Mouse (Mus musculus) macrophage (primary cell): ENCODE measurements around the gene Acad12. TPM values are rescaled to one million over a fixed set of nuclear protein-coding genes. Genes with fewer than 3 reads are reported as not detected.
"Not testable (repeated sequence)": the region's sequence is repeated elsewhere in the genome, so short reads cannot be mapped to it uniquely, and the experiment has no call there.

Experiments used
- H3K27ac ChIP-seq: fragments of 350-480 bp; formaldehyde crosslinking; 2 replicates; pipeline ENCODE4 v1.9.0; 2021
- H3K36me3 ChIP-seq: fragments of 350-480 bp; formaldehyde crosslinking; 2 replicates; pipeline ENCODE4 v1.9.0; 2021; ENCODE audit errors: inconsistent target
- H3K4me3 ChIP-seq: fragments of 350-480 bp; formaldehyde crosslinking; 2 replicates; pipeline ENCODE4 v1.9.0; 2021; ENCODE audit errors: inconsistent target
- H3K79me2 ChIP-seq: fragments of 350-480 bp; formaldehyde crosslinking; 2 replicates; pipeline ENCODE4 v1.9.0; 2021; ENCODE audit errors: inconsistent target
- WGBS: methylation state at CpG from one replicate; pipeline ENCODE4 v1.1.7; 2026; ENCODE audit warnings: inconsistent platforms; ENCODE audit not compliant: missing documents; 5-methylcytosine and 5-hydroxymethylcytosine counted together
- polyA plus RNA-seq: library from polyadenylated mRNA; stranded (reverse); fragments of 250-400 nt; gene quantifications from 3 replicates; pipeline ENCODE4 v1.2.4, GENCODE M21; 2018; ENCODE audit warnings: inconsistent platforms
- total RNA-seq, 78 experiments: library from RNA; depleted of rRNA; stranded (reverse); fragments of 250-400 nt; gene quantifications; 1 replicate in 9 of 78; 2 replicates in 24 of 78; 3 replicates in 43 of 78; 4 replicates in 2 of 78; pipeline ENCODE4 v1.2.4; 2018; ENCODE audit warnings: inconsistent platforms in 56 of 78

The Acad12 gene
- 10 to 100 TPM in 13 of 26 experiments, 1 to 10 TPM in 13; 1.2 to 35.3 (median 10.2) TPM for total RNA-seq (2018; cell fraction: chromatin; rRNA removed)
- 10 to 100 TPM in 7 of 26 experiments, 1 to 10 TPM in 19; 3.9 to 16.8 (median 8.9) TPM for total RNA-seq (2018; cell fraction: cytosol; rRNA removed)
- total RNA-seq (2018; cell fraction: nucleus; rRNA removed) = 10 to 100 TPM in 7 of 26 experiments, 1 to 10 TPM in 19; 1.4 to 26.2 (median 6.9) TPM
- polyA plus RNA-seq = 6.2 to 10.9 TPM (median 7.4 TPM) in 3 replicates

DNA sequence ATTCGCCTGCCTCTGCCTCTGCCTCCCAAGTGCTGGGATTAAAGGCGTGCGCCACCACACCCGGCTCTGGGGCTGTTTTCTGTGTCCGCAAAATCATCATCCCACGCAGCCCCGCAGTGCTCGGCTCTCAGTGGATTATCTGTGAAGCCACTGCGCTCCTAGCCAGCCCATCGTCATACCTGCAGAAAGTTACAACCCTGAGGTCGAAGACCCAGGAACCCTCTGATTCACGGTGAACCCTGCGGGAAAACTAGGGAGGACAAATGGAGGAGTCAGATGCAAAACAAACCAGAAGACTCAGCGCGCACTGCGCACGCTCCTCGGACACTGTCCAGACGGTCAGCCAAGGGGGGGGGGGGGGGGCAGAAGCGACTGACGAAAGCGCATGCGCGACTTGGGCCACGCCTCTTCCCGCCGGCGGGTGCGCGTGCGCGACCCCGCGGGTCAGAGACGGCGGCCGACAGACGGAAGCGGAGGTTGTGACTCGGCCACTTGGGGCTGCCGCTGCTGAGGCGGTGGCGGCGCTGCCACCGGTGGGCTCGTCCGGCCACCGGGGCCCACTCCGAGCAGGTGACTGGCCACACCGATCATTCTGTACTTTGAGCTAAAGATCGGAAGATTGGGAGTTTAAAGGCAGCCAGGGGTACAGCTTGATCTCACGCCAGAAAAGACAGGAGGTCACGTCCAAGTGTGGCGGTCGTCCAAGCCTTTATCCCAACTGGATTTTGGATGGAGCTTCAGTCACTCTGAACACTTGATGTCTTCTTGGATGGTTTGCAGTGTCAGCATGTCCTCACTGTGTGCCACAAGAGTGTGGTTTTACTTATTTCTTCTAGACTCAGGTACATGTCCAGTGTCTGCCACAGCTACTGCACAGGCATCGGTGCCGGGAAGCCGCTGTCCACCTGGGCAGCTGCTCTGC is at the start of gene Acad12:
Acad12 (minus strand) TSS at position 347 of the 922 bp plus-strand sequence.
- Histone ChIP-seq H3K4me3 (peak within 1 kb of the TSS; percentile 93), H3K36me3 (no peaks in the 10 kb centered on the region), H3K79me2 (peaks cover 8% of the 10 kb centered on the region; the same call in 1 of the 2 replicates), H3K27ac (peak within 1 kb of the TSS; percentile 48)
- WGBS = under 1% methylated on average over 40 of the region's 58 CpGs

DNA sequence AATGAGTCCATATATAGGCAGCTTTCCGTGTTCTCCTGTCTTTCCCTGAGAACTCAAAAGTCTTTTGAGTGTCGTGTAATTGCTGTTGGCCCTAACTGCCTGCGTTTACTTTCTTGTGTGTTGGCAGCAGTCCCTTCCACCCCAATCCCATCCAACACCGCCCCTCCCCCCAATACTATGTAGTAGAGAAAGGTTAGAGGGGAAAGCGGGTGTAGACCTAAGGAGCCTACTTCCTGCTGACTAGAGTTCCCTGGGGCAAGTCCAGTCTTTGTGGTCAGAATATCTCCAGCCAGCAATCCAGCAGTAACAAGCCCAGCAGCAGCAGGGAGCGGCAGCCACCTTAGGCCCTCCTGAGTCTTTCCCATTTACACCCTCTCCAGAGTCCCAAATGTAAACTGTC is 49.7 kb upstream of the Acad12 start:
- peaks cover 7% of the 10 kb centered on the region; the same call in 1 of the 2 replicates for H3K79me2 ChIP-seq
- no peak overlapping the region for H3K27ac ChIP-seq
- H3K4me3 ChIP-seq = no peak overlapping the region
- peaks cover 50% of the 10 kb centered on the region; the same call in 1 of the 2 replicates for H3K36me3 ChIP-seq
- WGBS = 98% methylated on average over 6 of the region's 6 CpGs

DNA sequence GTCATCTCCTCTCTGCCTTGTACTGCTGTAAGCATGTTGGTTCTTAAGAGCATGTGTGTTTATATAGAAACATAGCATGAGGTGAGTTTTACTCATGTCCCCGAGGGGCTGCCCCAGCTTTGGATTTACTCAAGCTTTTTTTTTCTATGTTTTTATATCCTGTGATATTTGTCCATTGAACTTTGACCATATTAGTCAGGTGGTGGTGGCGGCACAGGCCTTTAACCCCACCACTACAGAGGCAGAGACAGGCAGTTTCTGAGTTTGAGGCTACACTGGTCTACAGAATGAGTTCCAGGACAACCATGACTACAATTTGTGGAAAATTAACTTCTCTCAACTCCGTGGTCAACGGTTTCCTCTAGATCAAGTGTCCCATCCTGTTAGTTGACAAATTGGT is 48.3 kb upstream of the Acad12 start:
- H3K79me2 ChIP-seq = peaks cover 20% of the 10 kb centered on the region
- peaks cover 43% of the 10 kb centered on the region; the same call in 1 of the 2 replicates for H3K36me3 ChIP-seq
- no peak overlapping the region for H3K4me3 ChIP-seq
- no peak overlapping the region for H3K27ac ChIP-seq
- WGBS = 72% methylated on average over 4 of the region's 4 CpGs

DNA sequence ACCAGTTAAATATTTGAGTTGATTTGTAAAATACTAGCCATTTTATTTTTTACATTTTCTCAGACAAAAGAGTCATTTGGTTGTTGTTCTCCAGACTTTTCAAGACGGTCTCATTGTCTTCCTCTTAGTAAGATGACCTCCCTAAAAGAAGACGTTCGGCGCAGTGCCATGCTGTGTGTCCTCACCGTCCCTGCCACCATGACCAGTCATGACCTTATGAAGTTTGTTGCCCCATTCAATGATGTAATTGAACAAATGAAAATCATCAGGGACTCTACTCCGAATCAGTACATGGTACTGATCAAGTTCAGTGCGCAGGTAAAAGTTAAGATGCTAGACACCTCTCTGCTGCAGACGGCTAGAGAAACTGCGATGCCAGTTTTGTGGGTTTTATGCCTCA is 46.2 kb upstream of the Acad12 start:
- Histone ChIP-seq H3K36me3 (peaks cover 38% of the 10 kb centered on the region; the same call in 1 of the 2 replicates), H3K4me3 (no peak overlapping the region), H3K79me2 (peaks cover 34% of the 10 kb centered on the region), H3K27ac (no peak overlapping the region)
- 91% methylated on average over 9 of the region's 9 CpGs for WGBS

DNA sequence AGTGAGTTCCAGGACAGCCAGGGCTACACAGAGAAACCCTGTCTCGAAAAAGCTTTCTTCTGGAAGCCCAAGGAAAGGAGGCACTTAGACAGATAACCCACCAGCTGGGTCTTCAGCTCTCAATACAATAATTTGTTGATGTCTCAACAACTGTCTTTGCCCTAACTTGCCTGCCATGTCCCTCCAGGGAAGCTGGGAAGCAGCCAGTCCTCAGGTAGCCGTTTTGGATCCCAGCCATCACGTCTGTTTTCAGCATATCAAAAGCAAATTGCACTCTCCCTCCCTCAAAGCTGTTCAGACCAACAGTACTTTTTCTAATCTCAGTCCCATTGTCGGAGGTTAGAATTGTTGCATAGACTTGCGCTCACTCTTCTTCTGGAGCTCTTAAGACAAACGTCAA is 45.3 kb upstream of the Acad12 start:
- no peak overlapping the region for H3K4me3 ChIP-seq
- 97% methylated on average over 6 of the region's 6 CpGs for WGBS
- peaks cover 38% of the 10 kb centered on the region; the same call in 1 of the 2 replicates for H3K36me3 ChIP-seq
- no peak overlapping the region for H3K27ac ChIP-seq
- H3K79me2 ChIP-seq = peaks cover 34% of the 10 kb centered on the region

DNA sequence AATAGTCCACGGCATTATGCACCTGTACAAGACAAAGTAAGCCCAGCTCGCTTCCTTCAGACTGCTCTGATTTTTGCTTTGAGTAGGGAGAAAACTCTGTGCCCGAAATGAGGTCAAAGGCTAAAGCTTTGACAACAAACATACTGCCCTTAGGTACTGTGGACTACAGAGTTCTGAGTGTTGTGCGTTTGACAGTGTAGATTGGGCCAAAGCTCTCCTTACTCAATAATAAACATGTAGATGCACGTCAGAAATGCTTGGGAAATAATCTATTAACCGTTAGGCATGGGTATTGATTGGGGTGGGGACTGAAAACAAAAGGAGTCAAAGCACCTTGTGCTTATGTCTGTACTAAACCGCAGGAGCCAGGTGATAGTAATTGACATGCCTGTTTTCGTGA is 44.7 kb upstream of the Acad12 start:
- Histone ChIP-seq H3K36me3 (peaks cover 38% of the 10 kb centered on the region; the same call in 1 of the 2 replicates), H3K4me3 (no peak overlapping the region), H3K27ac (no peak overlapping the region), H3K79me2 (peaks cover 34% of the 10 kb centered on the region)
- 92% methylated on average over 5 of the region's 8 CpGs for WGBS

DNA sequence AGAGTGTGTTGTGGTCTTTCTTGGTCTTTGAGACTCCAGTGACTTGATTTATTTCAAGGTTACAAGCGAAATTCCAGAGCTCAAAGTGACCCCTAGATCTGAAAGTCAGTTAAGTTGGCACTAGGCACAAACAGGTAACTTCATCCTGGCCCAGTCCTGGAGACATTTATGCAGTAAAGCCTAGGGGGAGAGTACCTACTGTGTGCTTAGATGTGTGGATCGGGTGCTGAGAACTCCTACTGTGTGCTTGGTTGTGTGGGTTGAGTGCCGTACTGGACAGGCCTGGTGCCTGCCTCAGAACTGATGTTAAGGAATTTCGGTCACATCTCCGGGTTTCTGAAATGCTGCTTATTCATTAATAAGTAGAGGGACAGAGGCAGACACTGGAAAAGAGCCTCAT is 42.8 kb upstream of the Acad12 start:
- 90% methylated on average over 5 of the region's 5 CpGs for WGBS
- Histone ChIP-seq H3K36me3 (peaks cover 29% of the 10 kb centered on the region; the same call in 1 of the 2 replicates), H3K27ac (no peak overlapping the region), H3K79me2 (peaks cover 34% of the 10 kb centered on the region), H3K4me3 (peak overlapping the region; percentile 58)

DNA sequence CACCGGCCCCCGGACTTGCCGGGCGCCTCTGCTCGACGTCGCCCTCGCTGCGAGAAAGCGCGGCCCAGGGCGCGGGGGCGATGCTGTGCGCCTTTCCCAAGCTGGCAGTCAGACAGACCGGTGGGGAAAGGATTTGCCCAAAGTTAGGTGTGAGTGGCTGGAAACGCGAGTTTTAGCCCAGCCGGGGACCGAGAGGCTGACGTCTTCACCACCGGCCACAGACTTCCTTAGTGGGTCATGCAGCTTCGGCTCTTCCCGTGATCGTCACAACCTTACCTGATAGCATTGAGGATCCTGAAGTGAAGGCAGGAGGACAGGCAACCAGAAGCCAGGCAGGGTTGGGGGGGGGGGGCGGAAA is 42.1 kb upstream of the Acad12 start:
- peaks cover 23% of the 10 kb centered on the region; the same call in 1 of the 2 replicates for H3K36me3 ChIP-seq
- H3K27ac ChIP-seq = no peak overlapping the region

DNA sequence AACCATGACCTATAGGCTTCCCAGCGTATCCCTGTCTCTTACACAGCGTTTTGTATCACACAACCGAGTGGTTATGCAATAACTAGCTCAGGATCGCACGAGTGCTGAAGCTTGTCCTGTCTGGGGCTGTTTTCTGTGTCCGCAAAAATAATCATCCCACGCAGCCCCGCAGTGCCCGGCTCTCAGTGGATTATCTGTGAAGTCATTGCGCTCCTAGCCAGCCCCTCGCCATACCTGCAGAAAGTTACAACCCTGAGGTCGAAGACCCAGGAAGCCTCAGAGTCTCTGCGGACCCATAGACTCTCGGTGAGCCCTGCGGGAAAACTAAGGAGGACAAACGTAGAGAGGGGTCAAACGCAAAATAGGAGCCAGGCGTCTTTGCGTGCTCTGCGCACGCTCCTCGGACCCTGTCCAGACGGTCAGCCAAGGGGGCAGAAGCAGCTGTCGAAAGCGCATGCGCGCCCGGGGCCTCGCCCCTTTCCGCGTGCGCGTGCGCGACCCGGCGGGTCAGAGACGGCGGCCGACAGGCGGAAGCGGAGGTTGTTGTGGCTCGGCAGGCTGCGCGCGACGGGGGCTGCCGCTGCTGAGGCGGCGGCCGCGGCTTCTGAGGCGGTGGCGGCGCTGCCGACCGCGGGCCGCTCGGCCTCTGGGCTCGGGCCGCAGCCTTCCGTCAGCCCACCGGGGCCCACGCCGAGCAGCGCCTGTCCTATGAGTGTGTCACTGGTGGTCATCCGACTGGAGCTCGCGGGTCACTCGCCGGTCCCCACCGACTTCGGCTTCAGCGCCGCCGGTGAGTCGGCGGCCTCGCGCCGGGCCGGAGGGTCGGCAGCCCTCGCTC is 41.5 kb upstream of the Acad12 start, which contains the start of the genes Acad10 and Brap:
Acad10 (minus strand) TSS at position 456 of the 838 bp plus-strand sequence.
Brap (plus strand) TSS at position 505 of the 838 bp plus-strand sequence.
- Histone ChIP-seq H3K79me2 (peaks cover 34% of the 10 kb centered on the region), H3K36me3 (peaks cover 22% of the 10 kb centered on the region; the same call in 1 of the 2 replicates), H3K27ac (peak within 1 kb of the TSS; percentile 70), H3K4me3 (peak within 1 kb of the TSS; percentile 83)
- under 1% methylated on average over 75 of the region's 85 CpGs for WGBS

More for the DNA sequence above, 42.1 kb upstream of the Acad12 start:
- H3K4me3 ChIP-seq = peak overlapping the region; percentile 58
- 3% methylated on average over 23 of the region's 26 CpGs for WGBS
- H3K79me2 ChIP-seq = peaks cover 34% of the 10 kb centered on the region

DNA sequence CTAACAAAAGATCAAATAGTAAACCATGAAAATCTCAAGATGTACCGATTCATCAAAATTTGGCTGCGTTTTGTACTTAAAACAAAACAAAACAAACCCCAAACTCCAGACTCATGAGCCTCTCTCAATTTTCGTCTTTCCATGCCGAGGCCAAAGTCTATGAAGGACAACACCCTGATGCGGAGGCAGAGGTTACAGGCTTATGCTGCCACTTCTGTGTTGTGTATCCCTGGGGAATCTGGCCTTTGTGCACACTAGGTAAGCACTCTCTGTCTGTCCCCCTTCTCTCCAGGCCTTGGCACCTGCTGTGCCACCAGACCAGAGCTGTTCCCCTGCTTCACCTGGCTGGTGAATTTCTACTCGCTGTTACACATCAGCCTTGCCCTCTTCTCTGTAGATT is 38.9 kb upstream of the Acad12 start:
- WGBS = 100% methylated on average over 5 of the region's 6 CpGs
- peaks cover 19% of the 10 kb centered on the region for H3K79me2 ChIP-seq
- not testable (repeated sequence) for H3K27ac ChIP-seq, H3K36me3 ChIP-seq, H3K4me3 ChIP-seq

DNA sequence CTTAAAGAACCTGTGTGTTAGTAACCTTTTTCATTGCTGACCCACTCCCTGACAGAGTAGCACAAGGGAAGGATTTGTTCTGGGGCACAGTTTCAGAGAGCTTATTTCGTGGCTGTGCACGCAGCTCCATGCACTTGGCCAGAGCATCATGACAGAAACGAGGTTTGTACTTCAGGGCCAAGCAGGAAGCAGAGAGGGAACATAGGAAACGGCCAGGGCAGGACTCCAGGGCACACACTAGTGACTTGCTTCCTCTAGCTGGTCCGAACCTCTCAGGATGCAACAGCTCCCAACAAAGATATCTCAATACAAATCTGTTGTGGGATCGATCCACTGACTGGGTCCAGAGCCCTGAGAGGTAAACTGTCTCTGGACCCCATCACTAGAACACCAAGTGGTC is 38.1 kb upstream of the Acad12 start:
- WGBS = 42% methylated on average over 6 of the region's 6 CpGs
- H3K36me3 ChIP-seq, H3K4me3 ChIP-seq, H3K27ac ChIP-seq: not testable (repeated sequence)
- H3K79me2 ChIP-seq = peaks cover 11% of the 10 kb centered on the region

DNA sequence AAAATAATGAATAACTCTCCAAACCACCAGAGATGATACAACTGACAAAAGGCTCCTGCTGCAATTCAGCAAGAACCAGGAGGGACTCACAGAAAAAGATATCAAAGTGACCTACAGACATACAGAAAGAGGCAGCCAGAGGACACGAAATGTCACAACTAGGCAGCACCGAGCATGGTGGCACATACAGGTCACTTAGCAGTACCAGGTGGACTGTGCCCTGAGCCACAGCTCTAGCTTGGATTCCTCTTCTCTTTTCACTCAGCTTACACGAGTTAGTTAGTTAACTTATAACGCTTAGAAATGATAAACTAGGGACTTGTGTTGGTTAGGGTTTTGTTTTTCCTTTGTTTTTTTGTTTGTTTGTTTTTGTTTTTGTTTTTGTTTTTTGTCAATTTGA is 35.8 kb upstream of the Acad12 start:
- no peaks in the 10 kb centered on the region for H3K79me2 ChIP-seq
- no peaks in the 10 kb centered on the region for H3K36me3 ChIP-seq
- H3K4me3 ChIP-seq = no peak overlapping the region
- no peak overlapping the region for H3K27ac ChIP-seq
- 97% methylated on average over 4 of the region's 4 CpGs for WGBS

DNA sequence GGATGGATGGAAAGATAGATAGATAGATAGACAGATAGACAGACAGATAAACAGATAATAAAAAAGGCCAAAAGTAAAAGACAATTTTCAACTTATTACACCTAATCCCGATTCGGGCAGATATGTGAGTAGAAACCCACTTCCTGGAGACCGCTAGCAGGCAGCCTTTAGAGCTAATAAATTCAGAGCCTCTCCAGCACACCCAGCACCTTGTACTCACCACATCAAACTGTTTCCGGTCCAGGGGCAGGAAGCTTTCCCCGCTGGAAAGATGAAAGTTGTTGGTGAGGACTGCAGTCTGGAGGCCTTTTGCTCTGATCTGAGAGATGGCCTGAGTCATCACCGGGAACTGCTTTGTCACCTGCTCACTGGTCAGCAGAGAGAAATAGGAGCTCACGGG is 30.4 kb upstream of the Acad12 start:
- WGBS = 70% methylated on average over 7 of the region's 7 CpGs
- no peak overlapping the region for H3K4me3 ChIP-seq
- no peaks in the 10 kb centered on the region for H3K79me2 ChIP-seq
- no peak overlapping the region for H3K27ac ChIP-seq
- H3K36me3 ChIP-seq = no peaks in the 10 kb centered on the region

DNA sequence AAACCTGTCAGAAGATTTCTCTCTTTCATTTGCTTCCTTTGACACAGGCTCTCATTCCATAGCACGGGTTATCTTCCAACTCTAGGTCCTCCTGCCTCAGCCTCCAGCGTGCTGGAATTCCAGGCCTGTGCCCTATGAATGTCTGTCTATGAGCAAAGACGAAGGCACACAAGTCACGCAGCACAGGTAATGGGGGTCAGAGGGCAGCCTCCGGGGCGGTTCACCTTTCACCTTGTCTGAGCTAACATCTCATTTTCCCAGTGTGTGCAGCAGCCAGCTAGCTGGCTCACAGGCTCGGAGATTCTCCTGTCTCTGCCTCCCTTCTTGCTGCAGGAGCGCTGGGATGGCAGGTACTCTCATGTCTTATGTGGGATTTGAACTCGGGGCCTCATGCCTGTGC is 20.9 kb upstream of the Acad12 start:
- Histone ChIP-seq H3K36me3 (no peaks in the 10 kb centered on the region), H3K4me3 (no peak overlapping the region), H3K79me2 (no peaks in the 10 kb centered on the region), H3K27ac (no peak overlapping the region)
- WGBS = 97% methylated on average over 9 of the region's 9 CpGs
